Mouse (Mus musculus) MEL (cell line): ENCODE measurements at regions not wholly inside any gene's neighbourhood (a gene's known extent, or its start where the extent isn't known, plus 50 kb on each side); places are given as distances from the start of the nearest gene placed in this dataset.

ENCODE experiments used
- DNase-seq: peaks from one replicate; pipeline ENCODE4 v3.0.0; 2011; ENCODE audit warnings: low read depth, low spot score
- H3K27ac ChIP-seq: 2 replicates; pipeline ENCODE4 v1.5.1; 2012; ENCODE audit warnings: low read depth, mild to moderate bottlenecking, control low read depth, low read length, moderate library complexity; ENCODE audit not compliant: control insufficient read depth
- H3K27me3 ChIP-seq, 2 experiments: fragments of 150-350 bp in 1 of 2; sonication (generic) in 1 of 2; 2 replicates each; pipeline ENCODE4 v1.6.1; 2012; ENCODE audit warnings: low read length in 2 of 2, mild to moderate bottlenecking in 2 of 2, improper control_type of control experiment in 1 of 2, moderate library complexity in 1 of 2; ENCODE audit not compliant: insufficient read depth in 2 of 2, control insufficient read depth in 1 of 2
- H3K36me3 ChIP-seq, 2 experiments: 2 replicates each; pipeline ENCODE4 v1.6.1; 2012 to 2014; ENCODE audit warnings: low read length in 2 of 2, improper control_type of control experiment in 1 of 2, inconsistent platforms in 1 of 2, mild to moderate bottlenecking in 1 of 2; ENCODE audit not compliant: insufficient read depth in 2 of 2, control insufficient read depth in 1 of 2
- H3K4me1 ChIP-seq, 2 experiments: fragments of 150-350 bp in 1 of 2; sonication (generic) in 1 of 2; 2 replicates each; pipeline ENCODE4 v1.6.1; 2012; ENCODE audit warnings: low read length in 2 of 2, improper control_type of control experiment in 1 of 2, mild to moderate bottlenecking in 1 of 2; ENCODE audit not compliant: insufficient read depth in 2 of 2, control insufficient read depth in 1 of 2
- H3K4me3 ChIP-seq, 2 experiments: fragments of 150-350 bp in 1 of 2; sonication (generic) in 1 of 2; 2 replicates each; pipeline ENCODE4 v1.5.1; 2012; ENCODE audit warnings: low read depth in 2 of 2, low read length in 2 of 2, mild to moderate bottlenecking in 2 of 2, moderate library complexity in 2 of 2, control low read depth in 1 of 2, improper control_type of control experiment in 1 of 2; ENCODE audit not compliant: control insufficient read depth in 1 of 2, insufficient read depth in 1 of 2
- H3K79me2 ChIP-seq: 2 replicates; pipeline ENCODE4 v1.6.1; 2012; ENCODE audit warnings: mild to moderate bottlenecking, low read length, moderate library complexity; ENCODE audit not compliant: control insufficient read depth, poor library complexity, insufficient read depth
- H3K9ac ChIP-seq: 2 replicates; pipeline ENCODE4 v1.6.1; 2012; ENCODE audit warnings: low read depth, mild to moderate bottlenecking, control low read depth, low read length, moderate library complexity; ENCODE audit not compliant: control insufficient read depth, poor library complexity, severe bottlenecking
- H3K9me3 ChIP-seq: fragments of 150-350 bp; sonication (generic); replicated peaks from 2 replicates; pipeline ENCODE4 v1.6.1; 2012; ENCODE audit warnings: mild to moderate bottlenecking, low read length, improper control_type of control experiment, moderate library complexity; ENCODE audit not compliant: insufficient read depth
- BHLHE40 ChIP-seq: IDR thresholded peaks from 2 replicates; pipeline ENCODE4 v1.6.1; 2012; ENCODE audit warnings: low read depth, mild to moderate bottlenecking, inconsistent platforms, low read length, improper control_type of control experiment, borderline replicate concordance
- EP300 ChIP-seq, 2 experiments: IDR thresholded peaks; 2 replicates each; pipeline ENCODE4 v1.6.1; 2011; ENCODE audit warnings: improper control_type of control experiment in 2 of 2, low read length in 2 of 2, low read depth in 1 of 2, mild to moderate bottlenecking in 1 of 2
- ETS1 ChIP-seq: IDR thresholded peaks from 2 replicates; pipeline ENCODE4 v1.6.1; 2012; ENCODE audit warnings: low read depth, mild to moderate bottlenecking, inconsistent platforms, low read length, improper control_type of control experiment, moderate library complexity
- GABPA ChIP-seq: IDR thresholded peaks from 2 replicates; pipeline ENCODE4 v1.6.1; 2012; ENCODE audit warnings: low read depth, mild to moderate bottlenecking, inconsistent platforms, low read length, improper control_type of control experiment, moderate library complexity
- HCFC1 ChIP-seq: IDR thresholded peaks from 2 replicates; pipeline ENCODE4 v1.6.1; 2012; ENCODE audit warnings: low read depth, mild to moderate bottlenecking, inconsistent platforms, low read length, improper control_type of control experiment, moderate library complexity
- JUND ChIP-seq: IDR thresholded peaks from 2 replicates; pipeline ENCODE4 v1.6.1; 2011; ENCODE audit warnings: low read depth, mild to moderate bottlenecking, improper control_type of control experiment, low read length
- MAFK ChIP-seq: IDR thresholded peaks from 2 replicates; pipeline ENCODE4 v1.6.1; 2011; ENCODE audit warnings: low read depth, mild to moderate bottlenecking, low read length, improper control_type of control experiment, borderline replicate concordance
- MAX ChIP-seq: IDR thresholded peaks from 2 replicates; pipeline ENCODE4 v1.6.1; 2011; ENCODE audit warnings: low read length, improper control_type of control experiment
- MEF2A ChIP-seq: IDR thresholded peaks from 2 replicates; pipeline ENCODE4 v1.6.1; 2014; ENCODE audit warnings: low read depth, mild to moderate bottlenecking, inconsistent platforms, low read length, improper control_type of control experiment; ENCODE audit not compliant: poor library complexity, insufficient replicate concordance, severe bottlenecking; ENCODE audit errors: extremely low read depth
- MXI1 ChIP-seq: IDR thresholded peaks from 2 replicates; pipeline ENCODE4 v1.6.1; 2011; ENCODE audit warnings: mild to moderate bottlenecking, low read depth, low read length, improper control_type of control experiment
- MYB ChIP-seq: IDR thresholded peaks from 2 replicates; pipeline ENCODE4 v1.6.1; 2011; ENCODE audit warnings: mild to moderate bottlenecking, low read depth, low read length, improper control_type of control experiment
- MYC ChIP-seq: IDR thresholded peaks from 2 replicates; pipeline ENCODE4 v1.6.1; 2011; ENCODE audit warnings: low read depth, mild to moderate bottlenecking, low read length, improper control_type of control experiment, moderate library complexity
- NRF1 ChIP-seq: IDR thresholded peaks from 2 replicates; pipeline ENCODE4 v1.6.1; 2014; ENCODE audit warnings: low read depth, mild to moderate bottlenecking, inconsistent platforms, low read length, improper control_type of control experiment, moderate library complexity; ENCODE audit not compliant: poor library complexity, insufficient read depth, severe bottlenecking
- POLR2A ChIP-seq, 2 experiments: IDR thresholded peaks; 2 replicates each; pipeline ENCODE4 v1.6.1; 2011 to 2012; ENCODE audit warnings: low read length in 2 of 2, mild to moderate bottlenecking in 2 of 2, control low read depth in 1 of 2, improper control_type of control experiment in 1 of 2, low read depth in 1 of 2, moderate library complexity in 1 of 2; ENCODE audit not compliant: control insufficient read depth in 1 of 2, insufficient read depth in 1 of 2, poor library complexity in 1 of 2
- RCOR1 ChIP-seq: IDR thresholded peaks from 2 replicates; pipeline ENCODE4 v1.6.1; 2012; ENCODE audit warnings: low read depth, mild to moderate bottlenecking, inconsistent platforms, low read length, improper control_type of control experiment
- TBP ChIP-seq: IDR thresholded peaks from 2 replicates; pipeline ENCODE4 v1.8.0; 2011; ENCODE audit warnings: low read depth, low read length, improper control_type of control experiment
- USF1 ChIP-seq: IDR thresholded peaks from 2 replicates; pipeline ENCODE4 v1.6.1; 2014; ENCODE audit warnings: low read depth, mild to moderate bottlenecking, inconsistent platforms, low read length, improper control_type of control experiment, moderate library complexity

GRCm38 (mm10) chr4:131060706-131061105 lies 116.5 kb downstream of the Matn1 start:
- H3K9me3 ChIP-seq, result no peaks in the 10 kb centered on the region
- H3K79me2 ChIP-seq, result no peaks in the 10 kb centered on the region
- H3K27me3 ChIP-seq, result no peaks in the 10 kb centered on the region
- H3K36me3 ChIP-seq, result no peaks in the 10 kb centered on the region
- no peak overlapping the region for H3K4me3 ChIP-seq
- TF ChIP-seq MAX (no peak), MAFK (no peak), MXI1 (no peak)
- no peak overlapping the region for H3K27ac ChIP-seq
- H3K9ac ChIP-seq, result no peak overlapping the region
- DNase-seq, result no peak
- H3K4me1 ChIP-seq, result no peaks in the 10 kb centered on the region

GRCm38 (mm10) chr4:131062592-131062991 lies 118.4 kb downstream of the Matn1 start:
- no peak for DNase-seq
- no peaks in the 10 kb centered on the region for H3K4me1 ChIP-seq
- no peak overlapping the region for H3K4me3 ChIP-seq
- H3K9ac ChIP-seq, result no peak overlapping the region
- TF ChIP-seq POLR2A (IDR thresholded peaks at IDR 0.05; ENCODE audit: control insufficient read depth in 1 of 2, insufficient read depth in 1 of 2, low read depth in 1 of 2, low read length in 2 of 2, poor library complexity in 1 of 2), result no peak
- no peak for TF ChIP-seq MAX
- no peak for TF ChIP-seq MEF2A
- TF ChIP-seq NRF1, result no peak
- no peak for TF ChIP-seq GABPA
- TF ChIP-seq MYB, result no peak
- TF ChIP-seq USF1, result no peak
- TF ChIP-seq MXI1, result no peak
- no peak for TF ChIP-seq TBP
- TF ChIP-seq BHLHE40, result no peak
- TF ChIP-seq HCFC1, result no peak
- no peak for TF ChIP-seq JUND
- no peak for TF ChIP-seq ETS1
- TF ChIP-seq RCOR1, result no peak
- TF ChIP-seq MYC, result no peak
- no peak for TF ChIP-seq EP300 (IDR thresholded peaks at IDR 0.05; ENCODE audit: low read depth in 1 of 2, low read length in 2 of 2)
- no peaks in the 10 kb centered on the region for H3K9me3 ChIP-seq
- H3K36me3 ChIP-seq, result no peaks in the 10 kb centered on the region
- H3K79me2 ChIP-seq, result no peaks in the 10 kb centered on the region
- H3K27me3 ChIP-seq, result no peaks in the 10 kb centered on the region
- H3K27ac ChIP-seq, result no peak overlapping the region
